Mouse (Mus musculus) bone marrow macrophage, adult 2 months (primary cell): Measurements from ENCODE around the gene Ano1. TPM values are rescaled to one million over a fixed set of nuclear protein-coding genes. Genes with fewer than 3 reads are reported as not detected.
A peak's percentile ranks its signal among the peaks of the same experiment; 100 is the strongest.

Source experiments
- H3K27ac ChIP-seq: 2 replicates; pipeline ENCODE4 v1.5.1; 2012; ENCODE audit warnings: low read depth, low read length; ENCODE audit not compliant: insufficient read depth
- H3K4me1 ChIP-seq: 2 replicates; pipeline ENCODE4 v1.6.1; 2012; ENCODE audit warnings: low read length; ENCODE audit not compliant: control insufficient read depth, insufficient read depth
- H3K4me3 ChIP-seq: 2 replicates; pipeline ENCODE4 v1.5.1; 2012; ENCODE audit warnings: mild to moderate bottlenecking, low read length, moderate library complexity; ENCODE audit not compliant: insufficient read depth
- CTCF ChIP-seq: IDR thresholded peaks from 2 replicates; pipeline ENCODE4 v1.5.1; 2012; ENCODE audit warnings: low read depth, mild to moderate bottlenecking, low read length, moderate library complexity
- POLR2A ChIP-seq: IDR thresholded peaks from 2 replicates; pipeline ENCODE4 v1.6.1; 2012; ENCODE audit warnings: mild to moderate bottlenecking, low read depth, low read length, borderline replicate concordance
- polyA plus RNA-seq: library from polyadenylated mRNA; stranded (reverse); fragments of >200 nt; gene quantifications from 2 replicates; pipeline ENCODE4 v1.2.4, GENCODE M21; 2012; ENCODE audit not compliant: missing spikeins, insufficient read depth, insufficient read length

Gene Ano1
- polyA plus RNA-seq, 1 experiment, result not detected

DNA sequence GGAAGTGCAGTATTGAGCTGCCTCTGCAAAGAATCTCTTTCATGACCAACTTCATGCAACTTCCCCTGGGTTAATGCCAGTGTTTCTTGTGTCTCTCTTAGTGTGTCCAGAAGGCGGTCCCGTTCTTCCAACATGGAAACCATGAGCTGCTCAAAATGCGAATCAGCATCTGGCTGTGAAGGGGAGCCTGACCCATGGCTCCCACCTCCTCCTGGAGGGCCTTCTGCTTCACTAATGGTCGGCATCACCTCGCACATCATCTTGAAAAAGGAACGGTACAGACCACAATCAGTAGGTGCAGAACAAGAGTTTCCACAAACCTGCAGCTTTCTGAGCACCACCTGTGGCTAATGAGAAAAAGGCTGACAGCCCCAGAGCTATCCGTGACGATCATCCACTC lies 199.5 kb downstream of the Ano1 start:
- Histone ChIP-seq H3K4me3 (peak overlapping the region; percentile 70), H3K27ac (no peak overlapping the region), H3K4me1 (peaks cover 20% of the 10 kb centered on the region)
- TF ChIP-seq POLR2A (no peak), CTCF (no peak)

DNA sequence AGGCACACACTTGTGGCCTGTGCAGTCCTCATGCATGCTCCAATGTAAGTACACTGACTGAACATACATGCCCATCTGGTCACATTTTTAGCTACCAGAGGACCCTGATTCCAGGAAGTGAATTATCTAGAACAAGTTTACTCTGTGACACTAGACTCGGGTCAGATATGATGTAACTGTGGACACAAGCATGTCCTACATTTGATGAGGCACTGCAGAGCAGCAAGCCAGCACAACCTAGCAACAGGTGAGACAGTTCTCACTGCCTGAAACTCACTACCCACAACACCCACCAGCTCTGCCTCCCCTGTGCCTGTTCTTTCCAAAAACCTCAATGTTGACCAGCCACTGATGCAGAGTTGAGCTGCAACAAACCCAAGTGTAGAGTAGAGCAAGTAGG lies 201.0 kb downstream of the Ano1 start:
- Histone ChIP-seq H3K27ac (no peak overlapping the region), H3K4me3 (no peak overlapping the region), H3K4me1 (peaks cover 20% of the 10 kb centered on the region)
- TF ChIP-seq POLR2A, result no peak
- no peak for TF ChIP-seq CTCF

DNA sequence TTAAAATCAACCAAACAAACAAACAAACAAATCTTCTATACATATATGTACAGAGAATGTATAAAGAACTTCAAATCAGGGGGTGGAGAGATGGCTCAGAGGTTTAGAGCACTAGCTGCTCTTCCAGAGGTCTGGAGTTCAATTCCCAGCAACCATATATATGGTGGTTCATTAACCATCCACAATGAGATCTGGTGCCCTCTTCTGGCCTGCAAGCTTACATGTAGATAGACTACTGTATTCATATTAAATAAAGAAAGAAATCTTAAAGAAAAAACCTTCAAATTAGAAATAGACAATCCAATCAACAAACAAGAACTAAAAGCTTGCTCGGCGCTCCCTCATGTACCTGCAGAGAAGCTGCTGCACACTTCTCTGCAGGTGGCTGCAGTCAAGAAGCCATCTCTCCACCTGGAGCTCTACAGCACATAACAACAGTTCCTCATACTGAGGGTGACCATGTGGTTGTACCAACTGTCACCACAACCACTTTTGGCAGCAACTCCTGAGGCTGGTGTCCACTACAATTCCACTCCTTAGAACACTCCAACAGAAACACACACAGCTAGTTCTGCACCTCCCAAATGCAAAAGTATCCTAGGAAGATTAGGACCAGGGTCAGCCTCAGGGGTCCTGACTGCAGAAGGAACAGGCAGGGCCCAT lies 201.7 kb downstream of the Ano1 start:
- no peak overlapping the region for H3K27ac ChIP-seq
- no peak for TF ChIP-seq CTCF
- TF ChIP-seq POLR2A, result no peak
- H3K4me1 ChIP-seq, result peaks cover 20% of the 10 kb centered on the region
- H3K4me3 ChIP-seq, result no peak overlapping the region

DNA sequence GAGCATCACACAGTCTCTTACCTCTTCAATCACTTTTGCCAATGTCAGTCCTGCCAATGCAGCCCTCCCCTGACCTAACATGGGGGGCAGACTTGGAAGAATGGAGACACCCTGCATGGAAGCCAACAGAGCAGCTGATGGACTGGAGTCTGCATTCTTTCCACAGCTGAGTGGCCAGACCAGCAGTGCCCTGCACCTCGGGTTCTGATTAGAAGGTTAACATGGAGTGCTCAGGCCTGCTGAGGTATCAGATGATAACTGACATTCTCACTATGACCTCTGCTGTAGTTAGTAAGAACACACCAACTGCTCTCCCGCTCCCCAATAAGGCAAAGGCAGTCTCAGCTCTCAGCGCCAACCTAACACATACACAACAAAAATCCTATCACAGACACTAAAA lies 206.5 kb downstream of the Ano1 start:
- no peak for TF ChIP-seq POLR2A
- TF ChIP-seq CTCF, result no peak
- H3K27ac ChIP-seq, result no peak overlapping the region
- H3K4me3 ChIP-seq, result no peak overlapping the region
- H3K4me1 ChIP-seq, result peaks cover under 1% of the 10 kb centered on the region; the same call in 1 of the 2 replicates

- Histone ChIP-seq H3K27ac (no peak overlapping the region), H3K4me3 (no peak overlapping the region), H3K4me1 (no peaks in the 10 kb centered on the region)
- TF ChIP-seq POLR2A (no peak), CTCF (no peak)
These were observed 210.4 kb downstream of the Ano1 start for GRCm38 (mm10) chr7:144541351-144541750.

DNA sequence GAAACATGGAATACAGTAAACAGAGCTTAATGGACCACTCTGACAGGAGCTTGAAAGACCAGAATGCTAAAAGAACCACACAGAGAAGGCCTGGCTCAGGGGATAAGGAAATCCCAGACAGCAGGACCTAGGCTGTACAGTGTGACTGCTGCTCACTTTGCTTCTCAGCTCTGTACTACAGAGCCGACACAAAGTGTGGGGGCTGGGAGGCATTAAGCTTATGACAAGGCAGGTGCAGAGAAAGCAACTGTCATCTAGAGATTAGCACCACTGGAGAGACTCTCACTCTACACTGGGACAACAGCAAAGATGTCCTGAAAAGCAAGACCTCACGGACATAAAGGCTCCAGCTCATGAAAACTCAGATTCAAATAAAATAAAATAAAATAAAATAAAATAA lies 212.6 kb downstream of the Ano1 start:
- H3K4me3 ChIP-seq, result no peak overlapping the region
- H3K27ac ChIP-seq, result no peak overlapping the region
- TF ChIP-seq POLR2A, result no peak
- no peak for TF ChIP-seq CTCF
- peaks cover 3% of the 10 kb centered on the region; the same call in 1 of the 2 replicates for H3K4me1 ChIP-seq

Other genes with a start within 250 kb of the Ano1 start
- 32.2 and 36.0 TPM in 2 replicates for gene Ppfia1, start 198.2 kb downstream of the Ano1 start, polyA plus RNA-seq
- gene Fadd, start 169.5 kb downstream of the Ano1 start, polyA plus RNA-seq, result 6.7 TPM in 2 replicates
- gene Fgf3, start 86.1 kb upstream of the Ano1 start, polyA plus RNA-seq, result not detected in 2 replicates
- gene Fgf4, start 95.4 kb upstream of the Ano1 start, polyA plus RNA-seq, result not detected in 2 replicates
- gene Fgf15, start 144.6 kb upstream of the Ano1 start, polyA plus RNA-seq, result not detected in 2 replicates
- gene LTO1, start 163.1 kb upstream of the Ano1 start, polyA plus RNA-seq, result 21.5 and 30.3 TPM in 2 replicates
- gene Ccnd1, start 188.0 kb upstream of the Ano1 start, polyA plus RNA-seq, result 31.4 and 31.9 TPM in 2 replicates